Comparison of ENCODE assay signal across 15 mouse cellular contexts in genomic region chr3:122565285-122565684, GRCm38 (mm10). TPM values are rescaled to one million over a fixed set of nuclear protein-coding genes. Genes with fewer than 3 reads are reported as not detected.
DNase-seq lines count a peak whose midpoint lies in the region; ATAC-seq and TF ChIP-seq lines count a peak whose summit lies in the region.
"Had no signal": no experiment of that assay in that cellular context is flagged by ENCODE, and none has a peak within 500 bp of the region (broad histone marks: within the 10 kb centered on the region; RNA-seq: fewer than 3 reads in every experiment).

No protein-coding gene starts in this region.

- H3K4me2 ChIP-seq in hindbrain, embryonic 14.5 days (replicated peaks) = no peak overlapping the region
- H3K4me2 ChIP-seq in midbrain, postnatal 0 days (ENCODE audit: low read depth, low read length, poor library complexity, severe bottlenecking) = no peak overlapping the region
- H3K4me2 ChIP-seq: limb, embryonic 15.5 days had no signal

- 37% methylated on average over 7 of the region's 7 CpGs for WGBS in hindbrain, embryonic 10.5 days
- WGBS in hindbrain, embryonic 14.5 days = 54% methylated on average over 7 of the region's 7 CpGs
- WGBS in midbrain, postnatal 0 days = 54% methylated on average over 7 of the region's 7 CpGs

- H3K36me3 ChIP-seq in hindbrain, embryonic 10.5 days = peaks cover 55% of the 10 kb centered on the region
- peaks cover 44% of the 10 kb centered on the region for H3K36me3 ChIP-seq in hindbrain, embryonic 14.5 days (replicated peaks; ENCODE audit: control insufficient read depth, insufficient read depth)
- H3K36me3 ChIP-seq in ES-E14 (ENCODE audit: control insufficient read depth, insufficient read depth, low read length, poor library complexity, severe bottlenecking) = peaks cover 4% of the 10 kb centered on the region
- H3K36me3 ChIP-seq in midbrain, postnatal 0 days (ENCODE audit: insufficient read depth, low read length) = no peaks in the 10 kb centered on the region

- no peak overlapping the region for H3K27ac ChIP-seq in hindbrain, embryonic 10.5 days
- no peak overlapping the region for H3K27ac ChIP-seq in hindbrain, embryonic 14.5 days
- H3K27ac ChIP-seq in ES-E14 (ENCODE audit: insufficient read depth, low read depth, low read length, poor library complexity, severe bottlenecking) = no peak overlapping the region
- no peak overlapping the region for H3K27ac ChIP-seq in midbrain, postnatal 0 days (ENCODE audit: low read depth, low read length)
- H3K27ac ChIP-seq: limb, embryonic 15.5 days had no signal

- no peak for TF ChIP-seq CTCF in midbrain, postnatal 0 days (IDR thresholded peaks at IDR 0.05)

- H3K9ac ChIP-seq in hindbrain, embryonic 14.5 days = no peak overlapping the region
- no peak overlapping the region for H3K9ac ChIP-seq in ES-E14 (ENCODE audit: insufficient read depth, low read depth, low read length, poor library complexity, severe bottlenecking)
- H3K9ac ChIP-seq in midbrain, postnatal 0 days (replicated peaks; ENCODE audit: low read length, poor library complexity, severe bottlenecking) = no peak overlapping the region
- H3K9ac ChIP-seq: limb, embryonic 15.5 days had no signal

- no peaks in the 10 kb centered on the region for H3K27me3 ChIP-seq in hindbrain, embryonic 10.5 days (ENCODE audit: insufficient read depth, poor library complexity, severe bottlenecking)
- no peaks in the 10 kb centered on the region for H3K27me3 ChIP-seq in hindbrain, embryonic 14.5 days (ENCODE audit: control insufficient read depth, insufficient read depth, low read length)
- H3K27me3 ChIP-seq in midbrain, postnatal 0 days (ENCODE audit: insufficient read depth, low read length) = no peaks in the 10 kb centered on the region
- H3K27me3 ChIP-seq: limb, embryonic 15.5 days; megakaryocyte, embryonic 14.5 days had no signal

- no peak overlapping the region for H3K4me3 ChIP-seq in hindbrain, embryonic 10.5 days
- no peak overlapping the region for H3K4me3 ChIP-seq in hindbrain, embryonic 14.5 days (replicated peaks; ENCODE audit: low read length)
- H3K4me3 ChIP-seq in ES-E14 (ENCODE audit: insufficient read depth in 1 of 2, low read depth in 1 of 2, low read length in 2 of 2, poor library complexity in 1 of 2, severe bottlenecking in 1 of 2) = no peak overlapping the region
- no peak overlapping the region for H3K4me3 ChIP-seq in midbrain, postnatal 0 days (ENCODE audit: low read depth, low read length)
- H3K4me3 ChIP-seq: limb, embryonic 15.5 days; megakaryocyte, embryonic 14.5 days had no signal

- in situ Hi-C loops in ES-E14 (cut with MboI; ENCODE audit: low sequenced_read_pairs in 2 of 2, unreplicated experiment in 2 of 2) = no loop called here

- no peaks in the 10 kb centered on the region for H3K4me1 ChIP-seq in hindbrain, embryonic 10.5 days (replicated peaks)
- no peaks in the 10 kb centered on the region for H3K4me1 ChIP-seq in hindbrain, embryonic 14.5 days (replicated peaks; ENCODE audit: control insufficient read depth, insufficient read depth, low read length)
- H3K4me1 ChIP-seq in ES-E14 (ENCODE audit: control insufficient read depth in 2 of 2, insufficient read depth in 2 of 2, low read length in 2 of 2, poor library complexity in 1 of 2) = peaks cover 1 to 4% of the 10 kb centered on the region in 2 experiments; a peak in 1 of 4 replicates
- no peaks in the 10 kb centered on the region for H3K4me1 ChIP-seq in midbrain, postnatal 0 days (ENCODE audit: insufficient read depth, low read length)

- peak; percentile 14 for DNase-seq in hindbrain, embryonic 10.5 days (ENCODE audit: low spot score)
- no peak for DNase-seq in hindbrain, embryonic 14.5 days (ENCODE audit: low spot score)
- DNase-seq in ES-E14 (ENCODE audit: low read depth, low spot score) = peak; percentile 36
- peak; percentile 18 for DNase-seq in embryo, embryonic 11 days
- DNase-seq in lung, postnatal 25 days (ENCODE audit: low spot score) = peak; percentile 53
- no peak for DNase-seq in cerebellum, postnatal 4 days (ENCODE audit: low spot score in 2 of 2)
- DNase-seq in frontal cortex, postnatal 36 days (ENCODE audit: low spot score in 2 of 2) = no peak
- no peak for DNase-seq in midbrain, postnatal 0 days (ENCODE audit: low spot score)
- DNase-seq: gastrocnemius, postnatal 25 days; layer of hippocampus, postnatal 36 days; spleen, adult 18-20 months had no signal

- no peaks in the 10 kb centered on the region for H3K9me3 ChIP-seq in hindbrain, embryonic 10.5 days
- H3K9me3 ChIP-seq in hindbrain, embryonic 14.5 days (ENCODE audit: control insufficient read depth, low read length) = no peaks in the 10 kb centered on the region
- no peaks in the 10 kb centered on the region for H3K9me3 ChIP-seq in ES-E14 (ENCODE audit: control insufficient read depth, insufficient read depth, low read depth, low read length)
- no peaks in the 10 kb centered on the region for H3K9me3 ChIP-seq in midbrain, postnatal 0 days (ENCODE audit: low read length)
- H3K9me3 ChIP-seq: limb, embryonic 15.5 days; megakaryocyte, embryonic 14.5 days had no signal

- no peak for ATAC-seq in hindbrain, embryonic 14.5 days (ENCODE audit: low FRiP score)
- ATAC-seq in midbrain, postnatal 0 days (ENCODE audit: low FRiP score) = no peak
- ATAC-seq: activated CD4-positive, CD25-positive, alpha-beta regulatory T cell, adult 4 months; intestine, postnatal 0 days had no signal

TF ChIP-seq in ES-E14, 5 proteins besides CTCF, POLR2A, EP300 and RAD21:
- no peak for TF ChIP-seq CHD2 (IDR thresholded peaks at IDR 0.05; ENCODE audit: low read depth, low read length)
- TF ChIP-seq ZNF384 (IDR thresholded peaks at IDR 0.05; ENCODE audit: low read depth, low read length) = no peak
- TF ChIP-seq MAFK (IDR thresholded peaks at IDR 0.05; ENCODE audit: insufficient read depth, low read depth, low read length) = no peak
TF ChIP-seq in ES-E14: peak in this region for 0.

RNA-seq across cellular contexts. Expression of gene Fnbp1l, which starts 54.2 kb away (rescaled TPM):
- 48.7 and 54.9 TPM in 2 replicates for polyA plus RNA-seq in hindbrain, embryonic 10.5 days (2016; fragmentation: Nextera tagmentation; extraction: Ambion mirVana)
- 201 and 209 TPM in 2 replicates for polyA plus RNA-seq in hindbrain, embryonic 14.5 days (2014; fragmentation: Nextera tagmentation; extraction: Ambion mirVana)
- total RNA-seq in ES-E14 (2012; rRNA removed) = 21.2 and 25.5 TPM in 2 replicates
- 135 and 179 TPM in 2 replicates for total RNA-seq in midbrain, postnatal 0 days (2014; rRNA removed)
- 182 and 209 TPM in 2 replicates for polyA plus RNA-seq in midbrain, postnatal 0 days (2015; fragmentation: Nextera tagmentation; extraction: Ambion mirVana)

Comparison
In these comparisons a context has a peak if more than half of its experiments do, and no peak if none do; other contexts are left out.
1. DNase-seq: peak in hindbrain, embryonic 10.5 days (single experiment), ES-E14 (single experiment), embryo, embryonic 11 days (single experiment) and lung, postnatal 25 days (single experiment); none in hindbrain, embryonic 14.5 days (single experiment), cerebellum, postnatal 4 days (0 of 2), frontal cortex, postnatal 36 days (0 of 2) and midbrain, postnatal 0 days (single experiment).